Comparison of ENCODE assay signal across 19 mouse cellular contexts in the genomic region with DNA sequence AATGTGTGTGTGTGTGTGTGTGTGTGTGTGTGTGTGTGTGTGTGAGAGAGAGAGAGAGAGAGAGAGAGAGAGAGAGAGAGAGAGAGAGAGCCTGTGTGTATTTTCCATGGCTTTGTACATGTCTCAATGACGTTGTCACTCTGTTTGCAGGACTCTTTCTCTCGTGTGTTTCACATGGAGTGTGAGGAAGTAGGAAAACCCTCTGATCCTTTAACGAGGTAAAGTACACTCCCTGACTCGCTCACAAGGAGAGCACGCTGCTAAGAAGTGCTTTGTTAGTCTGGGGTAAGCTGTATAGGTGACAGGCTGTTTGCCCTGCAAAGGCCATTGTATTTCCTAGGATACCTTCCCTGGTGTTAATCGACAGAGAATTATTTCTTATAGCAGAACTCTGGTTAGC.
"Had no signal": no experiment of that assay in that cellular context is flagged by ENCODE, and none has a peak within 500 bp of the region (broad histone marks: within the 10 kb centered on the region; RNA-seq: fewer than 3 reads in every experiment).

No protein-coding gene starts in this region.

- H3K27ac ChIP-seq: limb, embryonic 15.5 days; liver, embryonic 12.5 days; liver, embryonic 14.5 days; midbrain, embryonic 10.5 days; neural tube, embryonic 13.5 days; neural tube, embryonic 15.5 days had no signal

- DNase-seq: lung, adult 18-20 months; lung, postnatal 4 days; midbrain, embryonic 14.5 days; retina, postnatal 1 day; right cerebral cortex, adult 18-20 months; right cerebral cortex, postnatal 25 days; right cerebral cortex, postnatal 4 days; spleen, adult 18-20 months; thymus, adult 18-20 months; thymus, postnatal 14 days; thymus, postnatal 36 days had no signal

- H3K4me2 ChIP-seq: limb, embryonic 15.5 days; liver, embryonic 12.5 days; neural tube, embryonic 13.5 days; neural tube, embryonic 15.5 days had no signal

- ATAC-seq: liver, embryonic 12.5 days; midbrain, embryonic 16.5 days had no signal

- H3K4me1 ChIP-seq: limb, embryonic 15.5 days; liver, embryonic 12.5 days; midbrain, embryonic 10.5 days; neural tube, embryonic 13.5 days; neural tube, embryonic 15.5 days had no signal

- H3K9me3 ChIP-seq: limb, embryonic 15.5 days; liver, embryonic 12.5 days; midbrain, embryonic 10.5 days; neural tube, embryonic 13.5 days; neural tube, embryonic 15.5 days had no signal

- H3K9ac ChIP-seq: limb, embryonic 15.5 days; liver, embryonic 12.5 days; liver, embryonic 14.5 days; neural tube, embryonic 13.5 days; neural tube, embryonic 15.5 days had no signal

- H3K36me3 ChIP-seq: limb, embryonic 15.5 days; liver, embryonic 12.5 days; neural tube, embryonic 13.5 days; neural tube, embryonic 15.5 days had no signal

- H3K4me3 ChIP-seq: limb, embryonic 15.5 days; liver, embryonic 12.5 days; midbrain, embryonic 10.5 days; myocyte; neural tube, embryonic 13.5 days; neural tube, embryonic 15.5 days had no signal

- H3K27me3 ChIP-seq: limb, embryonic 15.5 days; liver, embryonic 12.5 days; neural tube, embryonic 13.5 days; neural tube, embryonic 15.5 days had no signal
